Mouse (Mus musculus) ES-Bruce4 (cell line): ENCODE data around the gene Acsl1. TPM values are rescaled to one million over a fixed set of nuclear protein-coding genes. Genes with fewer than 3 reads are reported as not detected.

Experiments used
- H3K27ac ChIP-seq: 2 replicates; pipeline ENCODE4 v1.5.1; 2012; ENCODE audit warnings: low read length, inconsistent platforms; ENCODE audit not compliant: insufficient read depth
- H3K27me3 ChIP-seq: 2 replicates; pipeline ENCODE4 v1.6.1; 2012; ENCODE audit warnings: mild to moderate bottlenecking, low read length, inconsistent platforms; ENCODE audit not compliant: control insufficient read depth, poor library complexity, insufficient read depth, severe bottlenecking
- H3K36me3 ChIP-seq: 2 replicates; pipeline ENCODE4 v1.6.1; 2012; ENCODE audit warnings: inconsistent platforms, mild to moderate bottlenecking, low read length, moderate library complexity; ENCODE audit not compliant: control insufficient read depth, poor library complexity, insufficient read depth, severe bottlenecking
- H3K4me1 ChIP-seq: one replicate; pipeline ENCODE4 v1.8.1; 2011; ENCODE audit warnings: low read length; ENCODE audit not compliant: control insufficient read depth, insufficient read depth
- H3K4me3 ChIP-seq: 2 replicates; pipeline ENCODE4 v1.5.1; 2011; ENCODE audit warnings: low read depth, mild to moderate bottlenecking, low read length
- H3K9ac ChIP-seq: 2 replicates; pipeline ENCODE4 v1.6.1; 2012; ENCODE audit warnings: low read depth, mild to moderate bottlenecking, inconsistent platforms; ENCODE audit not compliant: poor library complexity, severe bottlenecking
- H3K9me3 ChIP-seq: replicated peaks from 2 replicates; pipeline ENCODE4 v1.6.1; 2012; ENCODE audit warnings: mild to moderate bottlenecking, low read length, inconsistent platforms; ENCODE audit not compliant: control insufficient read depth, poor library complexity, insufficient read depth, severe bottlenecking
- CTCF ChIP-seq: IDR thresholded peaks from one replicate; pipeline ENCODE4 v1.8.1; 2011; ENCODE audit warnings: low read depth, low read length
- EP300 ChIP-seq: IDR thresholded peaks from 2 replicates; pipeline ENCODE4 v1.6.1; 2011; ENCODE audit warnings: low read depth, low read length; ENCODE audit not compliant: insufficient read depth
- POLR2A ChIP-seq: IDR thresholded peaks from one replicate; pipeline ENCODE4 v1.8.1; 2011; ENCODE audit warnings: low read length; ENCODE audit not compliant: insufficient read depth
- polyA plus RNA-seq: library from polyadenylated mRNA; stranded (reverse); fragments of >200 nt; gene quantifications from 2 replicates; pipeline ENCODE4 v1.2.4, GENCODE M21; 2011; ENCODE audit warnings: low read depth; ENCODE audit not compliant: missing spikeins, insufficient read depth, insufficient read length

Gene Acsl1
- polyA plus RNA-seq, 1 experiment = 18.8 TPM

DNA sequence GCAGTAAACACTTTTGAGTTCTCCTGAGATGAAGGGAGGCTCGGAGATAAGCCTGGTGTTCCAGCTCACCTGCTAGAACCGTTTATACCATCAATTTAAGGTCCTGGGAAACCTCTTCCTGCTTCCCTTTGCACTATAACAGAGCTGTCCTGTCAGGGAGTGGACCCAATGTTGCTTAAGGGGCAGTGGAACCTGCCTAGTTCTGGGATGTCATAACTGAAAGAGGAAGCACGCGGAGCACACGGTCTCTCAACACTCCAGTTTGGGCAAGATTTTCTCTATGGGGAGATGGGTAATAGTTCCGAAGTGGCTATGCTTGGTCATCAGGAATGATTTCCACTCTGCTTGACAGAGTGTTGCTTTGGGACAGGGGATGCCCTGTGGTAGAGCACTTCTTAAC is 49.8 kb downstream of the Acsl1 start:
- TF ChIP-seq EP300 = no peak
- TF ChIP-seq POLR2A = no peak
- TF ChIP-seq CTCF = no peak
- Histone ChIP-seq H3K36me3 (no peaks in the 10 kb centered on the region), H3K4me1 (no peaks in the 10 kb centered on the region), H3K27me3 (no peaks in the 10 kb centered on the region), H3K27ac (no peak overlapping the region), H3K4me3 (no peak overlapping the region), H3K9me3 (no peaks in the 10 kb centered on the region), H3K9ac (no peak overlapping the region)

DNA sequence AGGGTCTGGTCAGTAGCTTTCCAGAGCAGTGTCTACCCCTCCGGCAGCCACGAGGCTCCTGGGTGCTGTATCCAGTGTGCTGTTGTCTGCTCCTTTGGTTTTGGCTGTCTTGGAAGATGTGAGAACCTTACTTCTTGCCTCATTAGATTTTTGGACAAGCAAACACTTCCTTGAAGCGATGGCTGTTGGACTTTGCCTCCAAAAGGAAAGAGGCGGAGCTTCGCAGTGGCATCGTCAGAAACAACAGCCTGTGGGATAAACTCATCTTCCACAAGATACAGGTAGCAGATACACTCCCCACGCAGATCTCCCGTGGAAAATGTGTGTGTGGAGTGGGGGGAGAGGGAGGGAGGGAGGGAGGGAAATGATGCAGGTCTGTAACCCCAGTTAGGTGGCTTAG is 55.3 kb downstream of the Acsl1 start:
- H3K27ac ChIP-seq = no peak overlapping the region
- TF ChIP-seq CTCF = no peak
- no peak for TF ChIP-seq POLR2A
- no peak for TF ChIP-seq EP300
- no peaks in the 10 kb centered on the region for H3K9me3 ChIP-seq
- no peak overlapping the region for H3K9ac ChIP-seq
- no peak overlapping the region for H3K4me3 ChIP-seq
- no peaks in the 10 kb centered on the region for H3K27me3 ChIP-seq
- H3K4me1 ChIP-seq = no peaks in the 10 kb centered on the region
- no peaks in the 10 kb centered on the region for H3K36me3 ChIP-seq

DNA sequence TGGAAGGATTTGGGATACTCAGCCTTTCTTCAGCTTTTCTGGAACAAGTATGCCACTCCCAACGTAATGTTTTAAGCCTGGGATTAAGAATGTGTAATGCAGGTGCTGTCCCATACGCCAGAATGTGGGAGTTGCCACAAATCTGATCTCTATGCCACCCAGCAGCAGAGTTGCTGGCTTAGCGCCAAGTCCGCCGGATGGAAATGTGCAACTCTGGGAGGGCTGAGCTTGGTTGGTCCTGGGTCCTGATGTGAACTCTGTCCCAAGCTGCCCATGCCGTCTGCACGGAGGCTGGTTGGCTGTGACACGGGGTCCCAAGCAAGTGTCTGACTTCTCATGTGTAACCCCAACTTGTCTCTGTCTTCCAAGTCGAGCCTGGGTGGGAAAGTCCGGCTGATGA is 56.0 kb downstream of the Acsl1 start:
- Histone ChIP-seq H3K36me3 (no peaks in the 10 kb centered on the region), H3K27me3 (no peaks in the 10 kb centered on the region), H3K27ac (no peak overlapping the region), H3K4me3 (no peak overlapping the region), H3K9me3 (no peaks in the 10 kb centered on the region), H3K4me1 (no peaks in the 10 kb centered on the region), H3K9ac (no peak overlapping the region)
- TF ChIP-seq POLR2A (no peak), CTCF (no peak), EP300 (no peak)

DNA sequence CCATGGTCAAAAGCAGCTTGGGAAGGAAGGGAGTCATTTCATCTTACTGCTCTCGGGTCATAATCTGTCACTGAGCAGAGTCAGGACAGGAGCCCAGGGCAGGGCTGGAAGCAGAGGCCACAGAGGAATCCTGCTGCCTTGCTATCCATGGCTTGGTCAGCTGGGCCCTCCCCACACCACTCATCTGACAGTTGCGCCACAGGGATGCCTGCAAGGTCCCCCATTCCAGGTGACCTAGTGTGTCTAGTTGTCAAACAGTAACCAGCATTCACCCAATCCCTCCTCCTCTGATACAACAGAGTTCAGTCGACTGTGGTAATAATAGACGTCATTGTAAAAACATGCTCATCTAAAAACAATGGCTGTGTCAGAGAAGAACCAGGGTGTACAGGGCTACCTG is 58.7 kb downstream of the Acsl1 start:
- H3K4me3 ChIP-seq = no peak overlapping the region
- no peaks in the 10 kb centered on the region for H3K9me3 ChIP-seq
- no peak overlapping the region for H3K9ac ChIP-seq
- TF ChIP-seq CTCF = no peak
- TF ChIP-seq POLR2A = no peak
- no peak for TF ChIP-seq EP300
- H3K4me1 ChIP-seq = no peaks in the 10 kb centered on the region
- H3K27me3 ChIP-seq = no peaks in the 10 kb centered on the region
- no peak overlapping the region for H3K27ac ChIP-seq
- H3K36me3 ChIP-seq = no peaks in the 10 kb centered on the region

DNA sequence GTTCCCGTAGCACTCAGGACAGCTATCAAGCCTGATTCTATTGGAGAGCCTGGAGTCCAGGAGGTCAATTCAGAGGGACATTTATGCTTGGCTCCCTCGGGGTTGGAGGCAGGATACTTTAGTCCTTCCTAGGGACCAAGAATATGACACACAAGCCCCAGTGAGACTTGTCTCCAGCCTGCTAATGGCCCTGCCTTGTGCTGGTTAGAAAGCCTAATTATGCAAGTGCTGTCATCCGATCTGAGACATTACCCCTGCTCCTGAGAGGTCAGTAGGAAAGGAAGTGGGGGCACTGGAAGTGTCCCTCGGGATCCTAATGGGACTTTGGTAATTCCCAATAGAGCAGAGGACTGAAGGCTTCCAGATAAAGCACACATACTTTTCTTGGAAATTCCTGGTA is 59.7 kb downstream of the Acsl1 start:
- H3K9me3 ChIP-seq = no peaks in the 10 kb centered on the region
- H3K36me3 ChIP-seq = no peaks in the 10 kb centered on the region
- no peaks in the 10 kb centered on the region for H3K27me3 ChIP-seq
- TF ChIP-seq POLR2A = no peak
- no peak for TF ChIP-seq CTCF
- no peak for TF ChIP-seq EP300
- H3K9ac ChIP-seq = no peak overlapping the region
- H3K27ac ChIP-seq = no peak overlapping the region
- H3K4me3 ChIP-seq = no peak overlapping the region
- no peaks in the 10 kb centered on the region for H3K4me1 ChIP-seq

DNA sequence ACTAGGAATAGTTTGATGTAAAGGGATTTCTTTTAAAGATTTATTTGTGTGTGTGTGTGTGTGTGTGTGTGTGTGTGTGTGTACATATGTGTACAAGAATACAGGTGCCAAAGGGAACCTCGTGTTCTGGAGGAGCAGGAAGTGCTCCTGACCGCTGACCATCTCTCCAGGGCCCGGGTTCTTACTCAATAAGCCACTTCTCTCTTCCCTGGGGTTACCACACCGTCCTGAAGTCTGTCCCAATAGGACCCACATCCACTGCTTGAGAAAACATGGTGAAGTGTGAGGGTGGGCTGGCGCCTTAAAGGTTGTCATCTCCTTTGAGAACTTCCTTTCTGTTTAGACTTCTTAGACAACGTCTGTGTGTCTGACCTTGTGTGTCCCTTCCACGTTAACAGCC is 63.1 kb downstream of the Acsl1 start:
- H3K27ac ChIP-seq = no peak overlapping the region
- TF ChIP-seq CTCF (no peak), POLR2A (no peak), EP300 (no peak)
- H3K27me3 ChIP-seq = no peaks in the 10 kb centered on the region
- no peak overlapping the region for H3K9ac ChIP-seq
- H3K4me3 ChIP-seq = no peak overlapping the region
- H3K36me3 ChIP-seq = no peaks in the 10 kb centered on the region
- no peaks in the 10 kb centered on the region for H3K9me3 ChIP-seq
- H3K4me1 ChIP-seq = no peaks in the 10 kb centered on the region
